Mouse (Mus musculus): ENCODE data around the gene Galnt18. TPM values are rescaled to one million over a fixed set of nuclear protein-coding genes. Genes with fewer than 3 reads are reported as not detected.

Gene Galnt18
- polyA plus RNA-seq, 1 experiment from 2014 or later: 20.5 TPM

- DNase-seq (ENCODE audit: low spot score): no peak
- no peaks in the 10 kb centered on the region for H3K4me1 ChIP-seq (replicated peaks; ENCODE audit: control insufficient read depth, insufficient read depth)
- WGBS: 37% methylated on average over 3 of the region's 3 CpGs
Observed at GRCm38 (mm10) chr7:111559011-111559410, 220.8 kb downstream of the Galnt18 start.

DNA sequence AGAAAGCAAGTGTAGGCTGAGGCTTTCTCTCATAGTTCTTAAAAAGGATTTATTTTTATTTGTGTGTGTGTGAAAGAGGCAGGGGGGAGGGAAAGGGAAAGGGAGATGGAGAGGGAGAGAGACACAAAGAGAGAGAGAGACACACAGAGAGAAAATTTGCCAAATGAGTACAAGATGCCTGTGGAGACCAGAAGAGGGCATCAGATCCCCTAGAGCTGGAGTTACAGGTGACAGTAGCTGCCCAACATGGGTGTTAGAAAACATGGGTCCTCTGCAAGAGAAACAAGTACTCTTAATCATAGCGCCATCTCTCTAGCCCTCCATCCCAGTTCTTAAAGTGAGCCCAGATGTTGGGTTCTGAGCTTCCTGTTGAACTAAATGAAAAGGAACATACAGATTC is 228.8 kb downstream of the Galnt18 start:
- H3K4me1 ChIP-seq (replicated peaks; ENCODE audit: control insufficient read depth, insufficient read depth): no peaks in the 10 kb centered on the region
- no peaks in the 10 kb centered on the region; the same call in none of the 2 replicates for H3K36me3 ChIP-seq (ENCODE audit: control insufficient read depth, insufficient read depth, low read length)
- ATAC-seq (ENCODE audit: low FRiP score, low TSS enrichment) (no peak), DNase-seq (ENCODE audit: low spot score) (no peak)
- H3K9me3 ChIP-seq (ENCODE audit: control insufficient read depth, low read length): no peaks in the 10 kb centered on the region
- no peak overlapping the region for H3K4me3 ChIP-seq (ENCODE audit: low read depth, low read length)
- WGBS: 96% methylated on average over 1 of the region's 1 CpGs
- H3K9ac ChIP-seq (ENCODE audit: low read length): no peak overlapping the region
- H3K27ac ChIP-seq (replicated peaks): no peak overlapping the region
- no peaks in the 10 kb centered on the region for H3K27me3 ChIP-seq (ENCODE audit: control insufficient read depth, insufficient read depth, low read length)
- TF ChIP-seq EP300 (optimal IDR thresholded peaks at IDR 0.05): no peak
- TF ChIP-seq CTCF (IDR thresholded peaks at IDR 0.05; ENCODE audit: low read depth): peak; percentile 57
- no peak overlapping the region for H3K4me2 ChIP-seq (replicated peaks; ENCODE audit: low read depth)

More at GRCm38 (mm10) chr7:111559011-111559410, 220.8 kb downstream of the Galnt18 start:
- TF ChIP-seq EP300 (optimal IDR thresholded peaks at IDR 0.05) (no peak), CTCF (IDR thresholded peaks at IDR 0.05; ENCODE audit: low read depth) (no peak)
- no peak overlapping the region for H3K4me2 ChIP-seq (replicated peaks; ENCODE audit: low read depth)
- H3K36me3 ChIP-seq (ENCODE audit: control insufficient read depth, insufficient read depth, low read length): no peaks in the 10 kb centered on the region; the same call in 1 of the 2 replicates
- no peak overlapping the region for H3K4me3 ChIP-seq (ENCODE audit: low read depth, low read length)
- no peaks in the 10 kb centered on the region for H3K9me3 ChIP-seq (ENCODE audit: control insufficient read depth, low read length)
- no peaks in the 10 kb centered on the region for H3K27me3 ChIP-seq (ENCODE audit: control insufficient read depth, insufficient read depth, low read length)
- no peak overlapping the region for H3K27ac ChIP-seq (replicated peaks)
- no peak for ATAC-seq (ENCODE audit: low FRiP score, low TSS enrichment)
- H3K9ac ChIP-seq (ENCODE audit: low read length): no peak overlapping the region

DNA sequence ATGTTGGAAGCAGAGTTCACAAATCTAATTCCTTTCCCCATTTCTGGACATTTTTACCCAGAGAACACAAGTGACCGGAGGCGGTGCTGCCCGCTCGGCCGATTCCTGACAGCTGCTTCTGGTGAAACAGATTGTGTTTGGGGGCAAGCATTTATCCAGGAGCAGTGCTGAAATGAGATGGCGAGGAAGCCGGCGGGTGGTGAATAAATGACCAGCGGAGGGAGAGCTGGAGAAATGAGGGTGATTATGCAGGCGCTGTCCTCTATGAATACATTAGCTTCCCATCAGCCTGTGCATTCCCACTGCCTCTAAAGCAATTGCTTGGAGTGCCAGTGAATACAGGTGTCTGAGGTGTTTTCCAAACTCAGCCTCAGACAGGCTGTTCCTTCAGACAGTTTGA is 232.7 kb downstream of the Galnt18 start:
- no peak overlapping the region for H3K9ac ChIP-seq (ENCODE audit: low read length)
- ATAC-seq (ENCODE audit: low FRiP score, low TSS enrichment) (no peak), DNase-seq (ENCODE audit: low spot score) (no peak)
- no peak for TF ChIP-seq CTCF (IDR thresholded peaks at IDR 0.05; ENCODE audit: low read depth)
- TF ChIP-seq EP300 (optimal IDR thresholded peaks at IDR 0.05): no peak
- no peak overlapping the region for H3K4me2 ChIP-seq (replicated peaks; ENCODE audit: low read depth)
- no peaks in the 10 kb centered on the region for H3K27me3 ChIP-seq (ENCODE audit: control insufficient read depth, insufficient read depth, low read length)
- no peaks in the 10 kb centered on the region for H3K4me1 ChIP-seq (replicated peaks; ENCODE audit: control insufficient read depth, insufficient read depth)
- no peak overlapping the region for H3K4me3 ChIP-seq (ENCODE audit: low read depth, low read length)
- no peaks in the 10 kb centered on the region for H3K9me3 ChIP-seq (ENCODE audit: control insufficient read depth, low read length)
- no peak overlapping the region for H3K27ac ChIP-seq (replicated peaks)
- 73% methylated on average over 10 of the region's 10 CpGs for WGBS
- no peaks in the 10 kb centered on the region; the same call in 1 of the 2 replicates for H3K36me3 ChIP-seq (ENCODE audit: control insufficient read depth, insufficient read depth, low read length)

DNA sequence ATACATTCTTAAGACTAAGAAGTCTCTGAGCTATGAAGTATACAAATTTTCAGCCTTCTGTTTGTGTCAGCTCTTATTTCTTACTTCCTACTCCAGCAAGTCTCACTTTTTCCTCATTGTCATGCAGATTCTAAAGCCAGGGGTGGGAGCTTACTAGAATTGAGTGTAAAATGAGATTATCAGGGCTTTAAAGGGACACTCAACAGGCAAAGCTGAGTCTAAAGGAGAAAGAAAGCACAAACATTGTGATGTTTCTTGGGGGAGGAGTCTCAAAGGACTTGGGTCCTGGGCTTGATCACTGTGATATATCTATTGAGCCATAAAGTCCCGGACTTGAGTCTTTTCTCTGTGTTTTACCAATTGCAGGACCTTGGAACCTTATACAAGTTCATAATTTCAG is 234.2 kb downstream of the Galnt18 start:
- H3K4me1 ChIP-seq (replicated peaks; ENCODE audit: control insufficient read depth, insufficient read depth): no peaks in the 10 kb centered on the region
- 81% methylated on average over 1 of the region's 1 CpGs for WGBS
- no peak for ATAC-seq (ENCODE audit: low FRiP score, low TSS enrichment)
- H3K36me3 ChIP-seq (ENCODE audit: control insufficient read depth, insufficient read depth, low read length): no peaks in the 10 kb centered on the region
- H3K27ac ChIP-seq (replicated peaks): no peak overlapping the region
- TF ChIP-seq CTCF (IDR thresholded peaks at IDR 0.05; ENCODE audit: low read depth): no peak
- TF ChIP-seq EP300 (optimal IDR thresholded peaks at IDR 0.05): no peak
- no peak overlapping the region for H3K9ac ChIP-seq (ENCODE audit: low read length)
- no peaks in the 10 kb centered on the region for H3K9me3 ChIP-seq (ENCODE audit: control insufficient read depth, low read length)
- no peak for DNase-seq (ENCODE audit: low spot score)
- H3K4me2 ChIP-seq (replicated peaks; ENCODE audit: low read depth): no peak overlapping the region
- no peak overlapping the region for H3K4me3 ChIP-seq (ENCODE audit: low read depth, low read length)
- no peaks in the 10 kb centered on the region for H3K27me3 ChIP-seq (ENCODE audit: control insufficient read depth, insufficient read depth, low read length)

GRCm38 (mm10) chr7:111537946-111538345 is 241.8 kb downstream of the Galnt18 start:
- no peak overlapping the region for H3K4me3 ChIP-seq (ENCODE audit: low read depth, low read length)

GRCm38 (mm10) chr7:111534826-111535405 is 244.9 kb downstream of the Galnt18 start:
- Histone ChIP-seq H3K27me3 (ENCODE audit: control insufficient read depth, insufficient read depth, low read length) (no peaks in the 10 kb centered on the region), H3K27ac (replicated peaks) (no peak overlapping the region), H3K4me2 (replicated peaks; ENCODE audit: low read depth) (no peak overlapping the region), H3K4me1 (replicated peaks; ENCODE audit: control insufficient read depth, insufficient read depth) (no peaks in the 10 kb centered on the region), H3K9me3 (ENCODE audit: control insufficient read depth, low read length) (no peaks in the 10 kb centered on the region), H3K36me3 (ENCODE audit: control insufficient read depth, insufficient read depth, low read length) (no peaks in the 10 kb centered on the region), H3K9ac (ENCODE audit: low read length) (no peak overlapping the region), H3K4me3 (ENCODE audit: low read depth, low read length) (no peak overlapping the region)
- DNase-seq (ENCODE audit: low spot score) (no peak), ATAC-seq (ENCODE audit: low FRiP score, low TSS enrichment) (no peak)
- no peak for TF ChIP-seq CTCF (IDR thresholded peaks at IDR 0.05; ENCODE audit: low read depth)
- no peak for TF ChIP-seq EP300 (optimal IDR thresholded peaks at IDR 0.05)
- WGBS: 74% methylated on average over 8 of the region's 8 CpGs

More at GRCm38 (mm10) chr7:111537946-111538345, 241.8 kb downstream of the Galnt18 start:
- no peaks in the 10 kb centered on the region for H3K27me3 ChIP-seq (ENCODE audit: control insufficient read depth, insufficient read depth, low read length)
- TF ChIP-seq CTCF (IDR thresholded peaks at IDR 0.05; ENCODE audit: low read depth) (no peak), EP300 (optimal IDR thresholded peaks at IDR 0.05) (no peak)
- no peak overlapping the region for H3K27ac ChIP-seq (replicated peaks)
- H3K9ac ChIP-seq (ENCODE audit: low read length): no peak overlapping the region
- peak; percentile 41 for DNase-seq (ENCODE audit: low spot score)
- no peaks in the 10 kb centered on the region for H3K9me3 ChIP-seq (ENCODE audit: control insufficient read depth, low read length)
- 43% methylated on average over 6 of the region's 6 CpGs for WGBS
- no peaks in the 10 kb centered on the region for H3K4me1 ChIP-seq (replicated peaks; ENCODE audit: control insufficient read depth, insufficient read depth)
- H3K4me2 ChIP-seq (replicated peaks; ENCODE audit: low read depth): no peak overlapping the region
- ATAC-seq (ENCODE audit: low FRiP score, low TSS enrichment): 0 out of 2 replicates have a peak, but pooled peaks have one; percentile 65
- no peaks in the 10 kb centered on the region for H3K36me3 ChIP-seq (ENCODE audit: control insufficient read depth, insufficient read depth, low read length)
